Mouse (Mus musculus) lung, embryonic 14.5 days (tissue): ENCODE measurements around the gene Xpc. TPM values are rescaled to one million over a fixed set of nuclear protein-coding genes. Genes with fewer than 3 reads are reported as not detected.

ENCODE experiments used
- ATAC-seq: fragments of 200-750 bp; cut with Nextera tagmentation; 2 replicates; pipeline ENCODE4 v1.8.0; 2017; ENCODE audit warnings: mild to moderate bottlenecking, moderate TSS enrichment, moderate library complexity; ENCODE audit not compliant: insufficient read depth
- DNase-seq: peaks from one replicate; pipeline ENCODE4 v3.0.0-alpha.2; 2015
- H3K27ac ChIP-seq: fragments of 300-500 bp; sonication (generic); 2 replicates; pipeline ENCODE4 v1.5.1; 2014; ENCODE audit warnings: low read depth, mild to moderate bottlenecking, moderate library complexity
- H3K27me3 ChIP-seq: fragments of 300-500 bp; sonication (generic); 2 replicates; pipeline ENCODE4 v1.6.1; 2014; ENCODE audit warnings: low read length, control low read depth; ENCODE audit not compliant: insufficient read depth
- H3K36me3 ChIP-seq: fragments of 300-500 bp; sonication (generic); 2 replicates; pipeline ENCODE4 v1.6.1; 2014; ENCODE audit warnings: control low read depth; ENCODE audit not compliant: insufficient read depth
- H3K4me1 ChIP-seq: fragments of 300-500 bp; sonication (generic); 2 replicates; pipeline ENCODE4 v1.6.1; 2014; ENCODE audit warnings: antibody characterized with exemption, control low read depth; ENCODE audit not compliant: insufficient read depth
- H3K4me2 ChIP-seq: fragments of 300-500 bp; sonication (generic); 2 replicates; pipeline ENCODE4 v1.6.1; 2014; ENCODE audit warnings: mild to moderate bottlenecking
- H3K4me3 ChIP-seq: fragments of 300-500 bp; sonication (generic); 2 replicates; pipeline ENCODE4 v1.5.1; 2014; ENCODE audit warnings: low read depth, low read length
- H3K9ac ChIP-seq: fragments of 300-500 bp; sonication (generic); 2 replicates; pipeline ENCODE4 v1.6.1; 2014
- H3K9me3 ChIP-seq: fragments of 300-500 bp; sonication (generic); 2 replicates; pipeline ENCODE4 v1.6.1; 2016; ENCODE audit warnings: low read depth, low read length, control low read depth
- CTCF ChIP-seq: IDR thresholded peaks from 2 replicates; pipeline ENCODE4 v1.5.1; 2016; ENCODE audit warnings: antibody characterized with exemption, low read depth
- WGBS: fragments of 180-500 bp; shearing (Covaris S2); extraction: QIAGEN DNeasy Blood & Tissue Kit; methylation state at CpG from one replicate; pipeline ENCODE4 v1.1.7; 2014; 5-methylcytosine and 5-hydroxymethylcytosine counted together
- polyA plus RNA-seq: library from polyadenylated mRNA; unstranded; fragments of >200 nt; fragmentation: Nextera tagmentation; extraction: Ambion mirVana; gene quantifications from 2 replicates; pipeline ENCODE4 v1.2.1, GENCODE M21; 2014

Gene Xpc
- polyA plus RNA-seq, 1 experiment from 2014 or later: 15.4 TPM

DNA sequence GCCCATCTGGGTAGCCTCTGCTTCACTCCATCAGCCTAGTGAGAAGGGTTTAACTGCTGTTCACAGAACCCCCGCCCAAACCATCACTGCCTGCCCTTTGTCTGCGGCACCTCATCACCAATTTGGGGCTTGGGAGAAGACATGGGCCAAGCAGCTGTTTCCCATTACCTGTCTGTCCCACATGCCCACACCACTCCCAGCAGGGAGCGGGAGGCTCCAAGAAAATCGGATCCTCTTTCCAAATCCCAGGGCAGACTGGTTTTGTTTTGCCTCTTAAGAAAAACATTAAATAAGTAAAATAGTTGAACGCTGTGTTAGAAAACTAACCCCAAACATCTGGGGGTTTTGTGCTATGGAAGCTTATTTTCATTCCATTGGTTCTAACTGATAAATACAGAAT is 33.9 kb upstream of the Xpc start:
- Histone ChIP-seq H3K4me3 (no peak overlapping the region), H3K9me3 (no peaks in the 10 kb centered on the region), H3K27me3 (no peaks in the 10 kb centered on the region), H3K9ac (no peak overlapping the region), H3K4me2 (no peak overlapping the region), H3K36me3 (no peaks in the 10 kb centered on the region), H3K4me1 (peaks cover 13% of the 10 kb centered on the region; the same call in 1 of the 2 replicates), H3K27ac (peak overlapping the region; percentile 78)
- DNase-seq: peak; percentile 87
- no peak for TF ChIP-seq CTCF
- WGBS: 31% methylated on average over 5 of the region's 5 CpGs
- ATAC-seq: peak; percentile 82

DNA sequence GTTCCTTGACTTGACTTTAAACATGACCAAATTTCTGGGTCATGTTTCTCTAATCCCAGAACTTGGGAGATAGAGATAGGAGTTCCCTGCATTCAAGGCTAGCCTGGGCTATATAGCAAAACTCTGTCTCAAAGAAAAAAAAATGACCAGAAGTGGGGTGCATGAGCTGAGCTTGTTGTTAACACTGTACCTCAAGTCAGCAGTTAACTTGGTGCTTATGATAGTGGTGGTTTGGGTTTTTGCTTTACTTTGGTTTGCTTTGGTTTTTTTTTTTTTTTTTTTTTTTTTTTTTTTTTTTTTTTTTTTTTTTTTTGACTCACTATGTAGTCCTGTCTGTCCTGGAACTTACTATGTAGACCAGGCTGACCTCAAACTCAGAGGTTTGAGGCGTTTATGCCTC is 31.6 kb upstream of the Xpc start:
- no peak for ATAC-seq
- Histone ChIP-seq H3K9me3 (no peaks in the 10 kb centered on the region), H3K27ac (no peak overlapping the region), H3K36me3 (no peaks in the 10 kb centered on the region), H3K4me3 (no peak overlapping the region), H3K9ac (no peak overlapping the region), H3K27me3 (no peaks in the 10 kb centered on the region), H3K4me1 (peaks cover 11% of the 10 kb centered on the region; the same call in 1 of the 2 replicates), H3K4me2 (no peak overlapping the region)
- no peak for DNase-seq
- WGBS: 47% methylated on average over 1 of the region's 1 CpGs
- no peak for TF ChIP-seq CTCF

DNA sequence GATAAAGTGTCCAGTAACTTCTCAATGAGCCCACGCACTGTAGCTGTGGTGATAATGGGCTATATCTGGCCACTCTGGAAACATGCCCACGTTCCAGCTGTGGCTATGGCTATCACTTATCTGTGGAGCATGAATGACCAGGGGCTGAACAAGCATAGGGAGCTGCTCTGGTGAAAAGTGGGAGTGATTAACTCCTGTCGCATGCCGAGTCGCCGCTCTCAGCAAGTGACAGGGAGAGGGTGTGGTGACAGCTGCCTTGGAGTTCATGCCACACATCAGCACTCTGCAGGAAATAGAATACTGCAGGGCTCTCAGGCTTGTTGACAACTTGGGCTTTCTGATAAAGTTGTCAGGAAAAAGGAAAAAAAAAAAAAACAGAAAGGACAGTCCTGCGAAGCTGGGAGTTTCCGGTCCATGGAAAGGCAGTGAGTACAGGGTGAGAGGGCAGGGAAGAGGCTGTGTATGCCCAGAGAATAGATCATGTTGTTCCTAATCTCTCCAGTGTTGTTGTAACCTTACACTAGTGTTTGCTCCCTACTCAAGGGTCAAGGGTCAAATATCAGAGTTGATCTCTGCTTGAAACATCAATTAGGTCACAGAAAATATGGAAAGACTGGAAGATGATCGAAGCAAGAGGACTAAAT is 30.7 kb upstream of the Xpc start:
- TF ChIP-seq CTCF: no peak

DNA sequence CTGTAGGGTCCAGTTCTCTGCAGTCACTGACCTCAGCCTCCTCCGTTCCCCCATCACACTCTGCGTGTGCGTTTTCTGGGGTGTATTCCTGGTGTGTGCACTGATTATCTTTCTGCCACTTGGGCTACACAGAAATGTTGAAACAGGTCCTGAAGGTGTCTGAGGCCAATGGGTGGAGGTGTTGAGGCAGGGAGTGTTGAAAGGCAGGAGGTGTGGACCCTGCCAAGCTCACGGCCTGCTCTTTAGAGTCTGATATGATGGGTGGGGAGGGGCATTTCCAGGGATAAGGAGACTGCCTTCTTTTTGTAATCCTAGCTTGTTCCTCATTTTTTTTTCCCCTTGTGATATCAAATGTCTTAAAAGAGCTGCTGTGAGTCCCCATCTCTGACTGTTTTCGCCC is 27.4 kb upstream of the Xpc start:
- Histone ChIP-seq H3K4me3 (no peak overlapping the region), H3K36me3 (no peaks in the 10 kb centered on the region), H3K9me3 (no peaks in the 10 kb centered on the region), H3K4me1 (peaks cover 11% of the 10 kb centered on the region; the same call in 1 of the 2 replicates), H3K9ac (no peak overlapping the region), H3K27ac (no peak overlapping the region), H3K27me3 (no peaks in the 10 kb centered on the region), H3K4me2 (no peak overlapping the region)
- DNase-seq (no peak), ATAC-seq (no peak)
- WGBS: 60% methylated on average over 5 of the region's 5 CpGs
- no peak for TF ChIP-seq CTCF

More for the DNA sequence above, 30.7 kb upstream of the Xpc start:
- Histone ChIP-seq H3K9me3 (no peaks in the 10 kb centered on the region), H3K4me3 (no peak overlapping the region), H3K4me2 (no peak overlapping the region), H3K4me1 (peaks cover 11% of the 10 kb centered on the region; the same call in 1 of the 2 replicates), H3K36me3 (no peaks in the 10 kb centered on the region), H3K9ac (no peak overlapping the region), H3K27me3 (no peaks in the 10 kb centered on the region), H3K27ac (no peak overlapping the region; the same call in 1 of the 2 replicates)
- WGBS: 22% methylated on average over 9 of the region's 9 CpGs
- DNase-seq: peak; percentile 73
- ATAC-seq: peak; percentile 77

DNA sequence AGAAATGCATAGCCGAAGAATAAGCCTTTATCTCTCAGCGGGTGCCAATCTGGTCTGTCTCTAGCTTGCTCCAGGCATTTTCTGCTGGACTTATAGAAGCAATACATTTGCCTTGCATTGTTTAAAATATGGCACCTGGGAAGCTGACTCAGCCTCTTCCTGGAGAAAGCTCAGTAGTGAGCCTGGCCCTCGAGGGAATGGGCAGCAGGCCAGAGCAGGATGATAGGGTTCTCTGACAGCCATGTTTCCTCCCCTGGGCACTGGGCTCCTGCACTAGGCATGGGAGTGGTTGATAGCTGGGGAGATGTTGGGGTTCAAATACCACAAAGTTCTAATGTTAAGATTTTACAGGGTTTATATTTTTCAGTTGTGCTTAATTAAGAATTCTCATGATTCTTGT is 25.6 kb upstream of the Xpc start:
- Histone ChIP-seq H3K9ac (no peak overlapping the region), H3K4me1 (peaks cover 5% of the 10 kb centered on the region; the same call in 1 of the 2 replicates), H3K27ac (no peak overlapping the region), H3K9me3 (no peaks in the 10 kb centered on the region), H3K27me3 (no peaks in the 10 kb centered on the region), H3K4me3 (no peak overlapping the region), H3K4me2 (no peak overlapping the region), H3K36me3 (no peaks in the 10 kb centered on the region)
- no peak for DNase-seq
- WGBS: 52% methylated on average over 3 of the region's 3 CpGs
- TF ChIP-seq CTCF: no peak
- no peak for ATAC-seq

DNA sequence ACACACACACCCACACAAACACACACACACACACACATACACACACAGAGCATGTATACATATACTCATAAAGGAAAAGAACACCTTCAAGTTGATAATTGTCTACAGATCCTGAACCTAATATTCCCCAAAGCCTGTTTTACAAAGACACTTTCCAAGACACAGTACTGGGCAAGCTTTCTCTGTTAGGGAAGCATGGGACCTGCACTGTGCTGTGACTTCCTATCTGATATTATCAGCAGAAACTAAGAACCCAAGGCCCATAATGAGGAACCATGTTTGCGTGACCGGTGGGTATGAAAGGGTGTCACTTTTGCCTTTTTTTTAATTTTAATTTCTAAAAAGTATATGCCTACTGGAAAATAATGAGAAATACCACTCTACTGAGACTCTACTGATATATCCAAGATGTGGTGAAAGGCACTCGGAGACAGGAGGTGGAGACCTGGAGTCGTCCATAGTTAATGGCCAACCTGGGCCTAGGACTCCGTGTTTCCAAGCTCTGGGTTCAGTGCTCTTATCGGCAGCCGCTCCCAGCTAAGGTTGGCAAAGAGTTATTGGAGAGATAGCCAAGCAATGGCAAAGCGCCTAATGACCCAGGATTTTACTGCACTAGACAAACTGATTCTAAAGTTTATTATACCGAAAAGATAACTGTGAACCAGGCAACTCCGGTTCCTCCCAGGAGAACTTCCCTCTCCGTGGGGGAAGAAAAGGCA is 20.5 kb upstream of the Xpc start:
- no peak overlapping the region for H3K4me3 ChIP-seq
- no peaks in the 10 kb centered on the region for H3K36me3 ChIP-seq
- H3K9ac ChIP-seq: no peak overlapping the region
- TF ChIP-seq CTCF: no peak
- peak; percentile 33 for DNase-seq
- H3K9me3 ChIP-seq: no peaks in the 10 kb centered on the region
- H3K27me3 ChIP-seq: no peaks in the 10 kb centered on the region
- H3K4me1 ChIP-seq: peaks cover 7% of the 10 kb centered on the region
- no peak for ATAC-seq
- 62% methylated on average over 11 of the region's 11 CpGs for WGBS
- no peak overlapping the region for H3K27ac ChIP-seq
- no peak overlapping the region for H3K4me2 ChIP-seq

DNA sequence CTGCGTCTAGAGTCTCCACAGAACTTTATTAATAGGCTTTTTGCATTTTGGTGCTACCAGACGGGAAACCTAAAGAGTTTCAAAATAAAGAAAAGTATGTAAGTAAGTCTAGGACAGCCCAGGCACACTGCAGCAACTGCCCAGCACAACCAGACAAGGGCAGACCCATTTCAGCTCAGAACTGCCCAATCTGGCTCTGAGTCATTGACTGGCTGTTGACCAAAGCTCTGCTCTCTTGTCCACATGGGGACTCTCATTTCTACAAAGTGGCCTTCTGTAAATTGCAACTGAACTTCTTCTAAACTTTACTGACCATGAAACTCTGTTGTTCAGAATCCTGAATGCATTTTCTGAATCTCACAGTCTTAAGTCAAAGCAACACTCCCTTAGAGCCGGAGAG is 19.5 kb upstream of the Xpc start:
- TF ChIP-seq CTCF: no peak
- no peak for ATAC-seq
- Histone ChIP-seq H3K36me3 (no peaks in the 10 kb centered on the region), H3K4me2 (no peak overlapping the region), H3K27me3 (no peaks in the 10 kb centered on the region), H3K27ac (no peak overlapping the region), H3K4me3 (no peak overlapping the region), H3K9ac (no peak overlapping the region), H3K4me1 (peaks cover 7% of the 10 kb centered on the region), H3K9me3 (no peaks in the 10 kb centered on the region)
- no peak for DNase-seq
- 73% methylated on average over 3 of the region's 3 CpGs for WGBS
